Mouse (Mus musculus) forebrain, embryonic 11.5 days (tissue): ENCODE data around the gene Skap2. TPM values are rescaled to one million over a fixed set of nuclear protein-coding genes. Genes with fewer than 3 reads are reported as not detected.

Source experiments
- ATAC-seq: fragments of 200-750 bp; cut with Nextera tagmentation; replicated peaks from 2 replicates; pipeline ENCODE4 v1.8.0; 2017; ENCODE audit warnings: moderate TSS enrichment; ENCODE audit not compliant: low FRiP score
- DNase-seq: peaks from one replicate; pipeline ENCODE4 v3.0.0-alpha.2; 2017; ENCODE audit warnings: low spot score
- H3K27ac ChIP-seq: fragments of 300-500 bp; sonication (generic); 2 replicates; pipeline ENCODE4 v1.5.1; 2014; ENCODE audit warnings: low read depth, low read length
- H3K27me3 ChIP-seq: fragments of 300-500 bp; sonication (generic); 2 replicates; pipeline ENCODE4 v1.6.1; 2014; ENCODE audit warnings: mild to moderate bottlenecking, low read length, mixed read lengths; ENCODE audit not compliant: control insufficient read depth, insufficient read depth
- H3K36me3 ChIP-seq: fragments of 300-500 bp; sonication (generic); 2 replicates; pipeline ENCODE4 v1.6.1; 2014; ENCODE audit warnings: mild to moderate bottlenecking, low read length, moderate library complexity, mixed read lengths; ENCODE audit not compliant: control insufficient read depth, insufficient read depth
- H3K4me1 ChIP-seq: fragments of 300-500 bp; sonication (generic); replicated peaks from 2 replicates; pipeline ENCODE4 v1.6.1; 2014; ENCODE audit warnings: low read length, mixed read lengths; ENCODE audit not compliant: control insufficient read depth, insufficient read depth
- H3K4me2 ChIP-seq: fragments of 300-500 bp; sonication (generic); 2 replicates; pipeline ENCODE4 v1.6.1; 2014; ENCODE audit warnings: low read depth, mild to moderate bottlenecking, low read length, moderate library complexity, mixed read lengths; ENCODE audit not compliant: severe bottlenecking
- H3K4me3 ChIP-seq: fragments of 300-500 bp; sonication (generic); 2 replicates; pipeline ENCODE4 v1.5.1; 2014; ENCODE audit warnings: low read depth, low read length
- H3K9ac ChIP-seq: fragments of 300-500 bp; sonication (generic); 2 replicates; pipeline ENCODE4 v1.6.1; 2014; ENCODE audit warnings: low read length
- H3K9me3 ChIP-seq: fragments of 300-500 bp; sonication (generic); 2 replicates; pipeline ENCODE4 v1.6.1; 2016; ENCODE audit warnings: low read length, mixed read lengths; ENCODE audit not compliant: control insufficient read depth
- WGBS: fragments of 180-500 bp; shearing (Covaris S2); extraction: QIAGEN DNeasy Blood & Tissue Kit; methylation state at CpG from one replicate; pipeline ENCODE4 v1.1.7; 2014; 5-methylcytosine and 5-hydroxymethylcytosine counted together
- polyA plus RNA-seq: library from polyadenylated mRNA; unstranded; fragments of >200 nt; fragmentation: Nextera tagmentation; extraction: Ambion mirVana; gene quantifications from 2 replicates; pipeline ENCODE4 v1.2.1, GENCODE M21; 2014

Skap2 gene
- polyA plus RNA-seq, 1 experiment from 2014 or later = 7.7 TPM

- DNase-seq (no peak), ATAC-seq (no peak)
- H3K4me2 ChIP-seq = no peak overlapping the region
- WGBS = 87% methylated on average over 4 of the region's 4 CpGs
- no peaks in the 10 kb centered on the region for H3K4me1 ChIP-seq
- H3K9ac ChIP-seq = no peak overlapping the region
- H3K27me3 ChIP-seq = no peaks in the 10 kb centered on the region
- no peak overlapping the region for H3K4me3 ChIP-seq
- H3K36me3 ChIP-seq = no peaks in the 10 kb centered on the region
- H3K27ac ChIP-seq = no peak overlapping the region
- H3K9me3 ChIP-seq = no peaks in the 10 kb centered on the region
Measured at GRCm38 (mm10) chr6:51889824-51890223, 122.5 kb downstream of the Skap2 start.

- Histone ChIP-seq H3K9ac (no peak overlapping the region), H3K27me3 (no peaks in the 10 kb centered on the region), H3K27ac (no peak overlapping the region), H3K4me2 (no peak overlapping the region), H3K36me3 (no peaks in the 10 kb centered on the region), H3K9me3 (no peaks in the 10 kb centered on the region), H3K4me1 (no peaks in the 10 kb centered on the region), H3K4me3 (no peak overlapping the region)
- DNase-seq (no peak), ATAC-seq (no peak)
- WGBS = 66% methylated on average over 3 of the region's 3 CpGs
Measured at GRCm38 (mm10) chr6:51886902-51887431, 125.4 kb downstream of the Skap2 start.

- DNase-seq = no peak
- Histone ChIP-seq H3K27ac (no peak overlapping the region), H3K4me1 (no peaks in the 10 kb centered on the region), H3K9me3 (no peaks in the 10 kb centered on the region), H3K36me3 (no peaks in the 10 kb centered on the region), H3K27me3 (no peaks in the 10 kb centered on the region), H3K4me2 (no peak overlapping the region), H3K9ac (no peak overlapping the region), H3K4me3 (no peak overlapping the region)
- no peak for ATAC-seq
- 81% methylated on average over 5 of the region's 5 CpGs for WGBS
Measured at GRCm38 (mm10) chr6:51882880-51883274, 129.5 kb downstream of the Skap2 start.

GRCm38 (mm10) chr6:51882266-51882879, 130.0 kb downstream of the Skap2 start:
- Histone ChIP-seq H3K4me2 (no peak overlapping the region), H3K4me1 (no peaks in the 10 kb centered on the region), H3K27ac (no peak overlapping the region), H3K4me3 (no peak overlapping the region), H3K9ac (no peak overlapping the region), H3K36me3 (no peaks in the 10 kb centered on the region), H3K9me3 (no peaks in the 10 kb centered on the region), H3K27me3 (no peaks in the 10 kb centered on the region)
- DNase-seq = no peak
- no peak for ATAC-seq
- WGBS = 89% methylated on average over 17 of the region's 17 CpGs

- WGBS = 66% methylated on average over 13 of the region's 13 CpGs
Measured at GRCm38 (mm10) chr6:51881181-51881968, 131.0 kb downstream of the Skap2 start.

GRCm38 (mm10) chr6:51880778-51881177, 131.6 kb downstream of the Skap2 start:
- 71% methylated on average over 6 of the region's 6 CpGs for WGBS
- ATAC-seq (no peak), DNase-seq (no peak)
- H3K4me3 ChIP-seq = no peak overlapping the region
- no peaks in the 10 kb centered on the region for H3K9me3 ChIP-seq
- H3K9ac ChIP-seq = no peak overlapping the region
- no peak overlapping the region for H3K27ac ChIP-seq
- H3K27me3 ChIP-seq = 0 out of 2 replicates have a peak, but pooled peaks cover 2% of the 10 kb centered on the region
- no peak overlapping the region for H3K4me2 ChIP-seq
- no peaks in the 10 kb centered on the region for H3K4me1 ChIP-seq
- H3K36me3 ChIP-seq = no peaks in the 10 kb centered on the region

More at GRCm38 (mm10) chr6:51881181-51881968, 131.0 kb downstream of the Skap2 start:
- H3K9me3 ChIP-seq = no peaks in the 10 kb centered on the region
- ATAC-seq (no peak), DNase-seq (no peak)
- no peaks in the 10 kb centered on the region for H3K4me1 ChIP-seq
- H3K27me3 ChIP-seq = 0 out of 2 replicates have a peak, but pooled peaks cover 2% of the 10 kb centered on the region
- H3K27ac ChIP-seq = no peak overlapping the region
- no peak overlapping the region for H3K9ac ChIP-seq
- no peak overlapping the region for H3K4me3 ChIP-seq
- H3K36me3 ChIP-seq = no peaks in the 10 kb centered on the region
- H3K4me2 ChIP-seq = no peak overlapping the region

GRCm38 (mm10) chr6:51878551-51878950, 133.8 kb downstream of the Skap2 start:
- H3K4me1 ChIP-seq = no peaks in the 10 kb centered on the region
- H3K27ac ChIP-seq = no peak overlapping the region
- 0 out of 2 replicates have a peak, but pooled peaks cover 2% of the 10 kb centered on the region for H3K27me3 ChIP-seq
- DNase-seq (no peak), ATAC-seq (no peak)
- no peak overlapping the region for H3K4me2 ChIP-seq
- H3K9ac ChIP-seq = no peak overlapping the region
- H3K4me3 ChIP-seq = no peak overlapping the region
- H3K36me3 ChIP-seq = no peaks in the 10 kb centered on the region
- 90% methylated on average over 2 of the region's 2 CpGs for WGBS
- H3K9me3 ChIP-seq = no peaks in the 10 kb centered on the region

- H3K4me1 ChIP-seq = no peaks in the 10 kb centered on the region
- no peaks in the 10 kb centered on the region for H3K36me3 ChIP-seq
- DNase-seq (no peak), ATAC-seq (no peak)
- H3K4me2 ChIP-seq = no peak overlapping the region
- no peak overlapping the region for H3K27ac ChIP-seq
- H3K9ac ChIP-seq = no peak overlapping the region
- 77% methylated on average over 13 of the region's 13 CpGs for WGBS
- H3K4me3 ChIP-seq = no peak overlapping the region
- H3K27me3 ChIP-seq = 0 out of 2 replicates have a peak, but pooled peaks cover 2% of the 10 kb centered on the region
- H3K9me3 ChIP-seq = no peaks in the 10 kb centered on the region
Measured at GRCm38 (mm10) chr6:51876841-51877553, 135.4 kb downstream of the Skap2 start.
